Mouse (Mus musculus) olfactory bulb, adult 2 months (tissue): Measurements from ENCODE around the gene Snx17.

Source experiments
- CTCF ChIP-seq: fragments of 200-500 bp; IDR thresholded peaks from 2 replicates; pipeline ENCODE4 v1.5.1; 2012; ENCODE audit warnings: low read depth, mild to moderate bottlenecking, low read length, moderate library complexity; ENCODE audit not compliant: insufficient read depth
- POLR2A ChIP-seq: fragments of 200-500 bp; IDR thresholded peaks from 2 replicates; pipeline ENCODE4 v1.6.1; 2012; ENCODE audit warnings: mild to moderate bottlenecking, low read depth, low read length, moderate library complexity; ENCODE audit not compliant: insufficient read depth

DNA sequence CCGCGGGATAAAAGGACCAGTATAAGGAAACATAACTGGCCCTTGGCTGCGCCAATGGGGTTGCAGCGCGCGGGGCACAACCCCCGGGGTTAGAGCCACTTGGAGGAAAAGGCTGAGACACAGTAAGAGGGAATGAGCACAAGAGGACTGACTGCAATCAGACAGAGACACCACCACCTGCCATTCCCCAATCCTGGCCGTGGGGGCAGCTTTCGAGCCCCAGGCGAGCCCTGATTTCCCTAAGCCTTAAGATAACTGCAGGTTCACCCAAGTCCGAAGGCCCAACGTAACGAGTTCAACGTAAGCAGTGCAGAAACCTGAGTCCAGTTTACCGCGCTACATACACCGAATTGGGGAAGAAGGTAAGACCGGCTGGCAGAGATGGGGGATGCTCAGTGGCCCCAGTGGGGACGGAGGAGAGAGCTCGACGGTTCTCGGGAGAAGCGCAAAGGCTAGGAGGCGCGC is 13.7 kb upstream of the Snx17 start:
- TF ChIP-seq CTCF (no peak), POLR2A (no peak)
